Mouse (Mus musculus) midbrain, embryonic 16.5 days (tissue): ENCODE measurements around the gene Pisd. TPM values are rescaled to one million over a fixed set of nuclear protein-coding genes. Genes with fewer than 3 reads are reported as not detected.

Experiments
- ATAC-seq: fragments of 200-750 bp; cut with Nextera tagmentation; 2 replicates; pipeline ENCODE4 v1.8.0; 2017; ENCODE audit warnings: moderate TSS enrichment
- H3K27ac ChIP-seq: fragments of 300-500 bp; sonication (generic); 2 replicates; pipeline ENCODE4 v1.5.1; 2014; ENCODE audit warnings: mild to moderate bottlenecking, low read length, mixed read lengths
- H3K27me3 ChIP-seq: fragments of 300-500 bp; sonication (generic); 2 replicates; pipeline ENCODE4 v1.6.1; 2014; ENCODE audit warnings: low read depth, low read length, mixed read lengths; ENCODE audit not compliant: control insufficient read depth, insufficient read depth
- H3K36me3 ChIP-seq: fragments of 300-500 bp; sonication (generic); 2 replicates; pipeline ENCODE4 v1.6.1; 2014; ENCODE audit warnings: mild to moderate bottlenecking, low read length, moderate library complexity, mixed read lengths; ENCODE audit not compliant: control insufficient read depth, insufficient read depth
- H3K4me1 ChIP-seq: fragments of 300-500 bp; sonication (generic); 2 replicates; pipeline ENCODE4 v1.6.1; 2014; ENCODE audit warnings: mild to moderate bottlenecking, low read length, mixed read lengths; ENCODE audit not compliant: control insufficient read depth, insufficient read depth
- H3K4me2 ChIP-seq: fragments of 300-500 bp; sonication (generic); 2 replicates; pipeline ENCODE4 v1.6.1; 2014; ENCODE audit warnings: mild to moderate bottlenecking, low read length, mixed read lengths
- H3K4me3 ChIP-seq: fragments of 300-500 bp; sonication (generic); 2 replicates; pipeline ENCODE4 v1.5.1; 2014; ENCODE audit warnings: low read depth, mild to moderate bottlenecking, low read length, moderate library complexity, mixed read lengths
- H3K9ac ChIP-seq: fragments of 300-500 bp; sonication (generic); 2 replicates; pipeline ENCODE4 v1.6.1; 2014; ENCODE audit warnings: low read depth, low read length, mixed read lengths
- H3K9me3 ChIP-seq: fragments of 300-500 bp; sonication (generic); replicated peaks from 2 replicates; pipeline ENCODE4 v1.6.1; 2014; ENCODE audit warnings: mild to moderate bottlenecking, low read length, mixed read lengths; ENCODE audit not compliant: control insufficient read depth, poor library complexity, severe bottlenecking
- WGBS: fragments of 180-500 bp; shearing (Covaris S2); extraction: QIAGEN DNeasy Blood & Tissue Kit; methylation state at CpG from one replicate; pipeline ENCODE4 v1.1.7; 2014; 5-methylcytosine and 5-hydroxymethylcytosine counted together
- polyA plus RNA-seq: library from polyadenylated mRNA; unstranded; fragments of >200 nt; fragmentation: Nextera tagmentation; extraction: Ambion mirVana; gene quantifications from 2 replicates; pipeline ENCODE4 v1.2.1, GENCODE M21; 2015

Gene Pisd
- polyA plus RNA-seq, 1 experiment from 2014 or later, result 109 TPM

DNA sequence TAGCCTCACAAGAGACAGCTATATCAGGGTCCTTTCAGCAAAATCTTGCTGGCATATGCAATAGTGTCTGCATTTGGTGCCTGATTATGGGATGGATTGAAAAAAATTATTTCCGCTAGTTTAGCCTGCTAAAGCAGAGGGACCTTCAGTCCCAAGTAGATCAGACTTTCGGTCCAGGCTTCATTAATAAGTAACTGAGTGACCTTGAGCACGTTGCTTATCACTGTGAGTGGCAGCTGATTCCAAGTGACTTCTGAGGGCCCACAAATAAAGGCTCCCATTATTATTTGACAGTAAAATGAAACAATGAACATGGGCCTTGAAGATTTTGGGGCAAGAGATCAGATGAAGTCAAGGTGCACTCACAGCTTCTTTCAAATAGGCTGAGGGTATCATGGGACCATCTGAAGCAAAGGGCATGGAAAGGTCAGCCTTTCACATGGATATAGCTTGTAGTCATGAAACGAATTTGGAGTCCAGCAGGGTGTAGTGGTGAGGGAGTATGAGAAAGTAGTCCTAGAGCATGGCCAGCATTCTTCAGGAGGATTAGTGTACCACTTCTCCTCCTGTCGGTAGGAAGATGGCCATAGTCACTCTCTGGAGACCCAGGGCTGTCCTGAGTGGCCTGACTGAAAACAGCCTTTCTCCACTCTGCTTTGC, 88.1 kb downstream of the Pisd start:
- ATAC-seq, result no peak
- no peak overlapping the region for H3K9ac ChIP-seq
- 74% methylated on average over 5 of the region's 5 CpGs for WGBS

DNA sequence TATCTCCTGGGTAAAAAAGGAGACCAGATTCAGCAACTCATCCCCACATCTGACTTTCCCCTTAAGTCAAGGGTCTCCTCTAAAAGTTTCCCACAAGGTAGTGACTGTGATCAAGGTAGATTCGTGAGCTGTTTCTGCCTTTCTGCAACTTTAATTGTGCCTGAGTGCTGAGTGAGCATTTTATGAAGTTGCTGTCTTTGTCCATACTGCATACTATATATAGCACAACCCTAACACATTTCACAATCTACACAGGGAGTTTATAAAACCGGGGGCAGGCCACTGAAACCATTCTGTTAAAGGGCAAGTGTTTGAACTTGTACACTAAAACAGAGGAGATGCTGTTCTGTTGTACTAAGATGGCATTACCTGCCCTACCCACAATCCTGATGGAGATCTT, 92.0 kb downstream of the Pisd start:
- no peak for ATAC-seq
- Histone ChIP-seq H3K4me1 (no peaks in the 10 kb centered on the region), H3K4me2 (no peak overlapping the region), H3K27me3 (no peaks in the 10 kb centered on the region), H3K9ac (no peak overlapping the region), H3K27ac (no peak overlapping the region), H3K36me3 (no peaks in the 10 kb centered on the region), H3K9me3 (no peaks in the 10 kb centered on the region), H3K4me3 (no peak overlapping the region)
- 70% methylated on average over 2 of the region's 2 CpGs for WGBS

More for the DNA sequence above, 88.1 kb downstream of the Pisd start:
- H3K4me2 ChIP-seq, result no peak overlapping the region
- no peaks in the 10 kb centered on the region for H3K27me3 ChIP-seq
- no peak overlapping the region for H3K4me3 ChIP-seq
- H3K27ac ChIP-seq, result no peak overlapping the region
- no peaks in the 10 kb centered on the region for H3K9me3 ChIP-seq
- no peaks in the 10 kb centered on the region for H3K4me1 ChIP-seq
- no peaks in the 10 kb centered on the region for H3K36me3 ChIP-seq

Other genes with a start within 250 kb of the Pisd start
- 18.6 and 20.0 TPM in 2 replicates for gene Yes1, start 174.5 kb downstream of the Pisd start, polyA plus RNA-seq
- not detected in 2 replicates for gene Gm20671, start 41.5 kb upstream of the Pisd start, polyA plus RNA-seq
- gene Prr14l, start 68.6 kb upstream of the Pisd start, polyA plus RNA-seq, result 8.7 and 14.7 TPM in 2 replicates
- gene Depdc5, start 78.1 kb upstream of the Pisd start, polyA plus RNA-seq, result 27.4 and 31.6 TPM in 2 replicates
- gene Ywhah, start 233.2 kb upstream of the Pisd start, polyA plus RNA-seq, result 878 and 976 TPM in 2 replicates